8 mouse cellular contexts compared by ENCODE assay signal in genomic region chr13:54970521-54971247, GRCm38 (mm10). TPM values are rescaled to one million over a fixed set of nuclear protein-coding genes. Genes with fewer than 3 reads are reported as not detected.
A peak's percentile ranks its signal among the peaks of the same experiment; 100 is the strongest.
DNase-seq lines count a peak whose midpoint lies in the region; ATAC-seq and TF ChIP-seq lines count a peak whose summit lies in the region.

No protein-coding gene starts in this region.

- no peaks in the 10 kb centered on the region for H3K27me3 ChIP-seq in liver, adult 2 months (ENCODE audit: control insufficient read depth, insufficient read depth, low read length)
- H3K27me3 ChIP-seq in midbrain, postnatal 0 days (ENCODE audit: insufficient read depth, low read length): no peaks in the 10 kb centered on the region; the same call in 1 of the 2 replicates

- no peak overlapping the region for H3K9ac ChIP-seq in liver, adult 2 months (ENCODE audit: low read depth, low read length)
- H3K9ac ChIP-seq in midbrain, postnatal 0 days (replicated peaks; ENCODE audit: low read length, poor library complexity, severe bottlenecking): no peak overlapping the region

- no peak overlapping the region for H3K27ac ChIP-seq in liver, adult 2 months (replicated peaks; ENCODE audit: insufficient read depth, low read depth, low read length)
- H3K27ac ChIP-seq in midbrain, postnatal 0 days (ENCODE audit: low read depth, low read length): no peak overlapping the region

- no peaks in the 10 kb centered on the region for H3K36me3 ChIP-seq in liver, adult 2 months (ENCODE audit: control insufficient read depth, insufficient read depth, low read length)
- no peaks in the 10 kb centered on the region for H3K36me3 ChIP-seq in midbrain, postnatal 0 days (ENCODE audit: insufficient read depth, low read length)

- no peaks in the 10 kb centered on the region for H3K9me3 ChIP-seq in midbrain, postnatal 0 days (ENCODE audit: low read length)

- no peak overlapping the region for H3K4me2 ChIP-seq in midbrain, postnatal 0 days (ENCODE audit: low read depth, low read length, poor library complexity, severe bottlenecking)

- H3K79me2 ChIP-seq in liver, adult 2 months (ENCODE audit: control insufficient read depth, insufficient read depth, low read length): no peaks in the 10 kb centered on the region

- no peak for TF ChIP-seq POLR2A in liver, adult 2 months (IDR thresholded peaks at IDR 0.05; ENCODE audit: extremely low read depth, insufficient read depth, low read length)

- no peaks in the 10 kb centered on the region; the same call in 1 of the 2 replicates for H3K4me1 ChIP-seq in liver, adult 2 months (ENCODE audit: control insufficient read depth, insufficient read depth, low read length)
- peaks cover 15% of the 10 kb centered on the region for H3K4me1 ChIP-seq in midbrain, postnatal 0 days (ENCODE audit: insufficient read depth, low read length)

- ATAC-seq in midbrain, postnatal 0 days (ENCODE audit: low FRiP score): no peak

- 0 out of 2 replicates have a peak, but pooled peaks have one; percentile 8 for TF ChIP-seq CTCF in liver, adult 2 months (IDR thresholded peaks at IDR 0.05; ENCODE audit: low read depth, low read length)
- no peak for TF ChIP-seq CTCF in midbrain, postnatal 0 days (IDR thresholded peaks at IDR 0.05)

- H3K4me3 ChIP-seq in liver, adult 2 months (ENCODE audit: insufficient read depth, low read depth, low read length): no peak overlapping the region
- no peak overlapping the region for H3K4me3 ChIP-seq in midbrain, postnatal 0 days (ENCODE audit: low read depth, low read length)

- WGBS in liver, adult 2 months: 45% methylated on average over 14 of the region's 14 CpGs
- WGBS in midbrain, postnatal 0 days: 42% methylated on average over 14 of the region's 14 CpGs

- DNase-seq in cerebellum, postnatal 10 days: peak; percentile 48 to 56
- no peak for DNase-seq in cerebellum, postnatal 36 days
- peak; percentile 62 for DNase-seq in 416B (ENCODE audit: low read depth)
- peak; percentile 15 for DNase-seq in c-Kit-positive CD71-positive TER-119-positive erythroid progenitor cells, embryonic 14.5 days (ENCODE audit: low spot score)
- DNase-seq in liver, adult 2 months (ENCODE audit: extremely low read depth, low read depth, low spot score): no peak
- DNase-seq in midbrain, postnatal 0 days (ENCODE audit: low spot score): no peak
- no peak for DNase-seq in layer of hippocampus, adult 8-10 months (ENCODE audit: low spot score in 2 of 2)
- DNase-seq in T-cell, adult 2 months (ENCODE audit: low spot score): no peak

RNA-seq across cellular contexts. Expression of gene Unc5a, which starts 21.5 kb away (rescaled TPM):
- total RNA-seq in liver, adult 2 months (2014; rRNA removed): 0.46 and 0.81 TPM in 2 replicates
- 0.57 and 1.6 TPM in 2 replicates for polyA plus RNA-seq in liver, adult 2 months (2012; rRNA removed)
- total RNA-seq in midbrain, postnatal 0 days (2014; rRNA removed): 24.2 and 29.0 TPM in 2 replicates
- 12.7 and 14.3 TPM in 2 replicates for polyA plus RNA-seq in midbrain, postnatal 0 days (2015; fragmentation: Nextera tagmentation; extraction: Ambion mirVana)
- total RNA-seq in layer of hippocampus, adult 8-10 months (2022): 100 to 1,000 TPM; 127 to 154 (median 141) TPM

RNA-seq across cellular contexts. Expression of gene Hk3, which starts 50.5 kb away (rescaled TPM):
- total RNA-seq in liver, adult 2 months (2014; rRNA removed): 5.4 and 6.7 TPM in 2 replicates
- 1.8 and 4.1 TPM in 2 replicates for polyA plus RNA-seq in liver, adult 2 months (2012; rRNA removed)
- total RNA-seq in midbrain, postnatal 0 days (2014; rRNA removed): 1.0 and 1.7 TPM in 2 replicates
- 0.79 and 0.80 TPM in 2 replicates for polyA plus RNA-seq in midbrain, postnatal 0 days (2015; fragmentation: Nextera tagmentation; extraction: Ambion mirVana)
- 1 to 10 TPM; 1.4 to 4.3 (median 2.5) TPM for total RNA-seq in layer of hippocampus, adult 8-10 months (2022)

Comparison
In these comparisons a context has a peak if more than half of its experiments do, and no peak if none do; other contexts are left out.
1. DNase-seq: peak in cerebellum, postnatal 10 days (2 of 2), 416B (single experiment) and c-Kit-positive CD71-positive TER-119-positive erythroid progenitor cells, embryonic 14.5 days (single experiment); none in cerebellum, postnatal 36 days (0 of 2), liver, adult 2 months (single experiment), midbrain, postnatal 0 days (single experiment), layer of hippocampus, adult 8-10 months (0 of 2) and T-cell, adult 2 months (single experiment).
2. RNA of gene Unc5a, which starts 21.5 kb away (total RNA-seq): 127 to 154 TPM in layer of hippocampus, adult 8-10 months and 24.2 to 29.0 TPM in midbrain, postnatal 0 days; 0.46 to 0.81 TPM in liver, adult 2 months; every median in the first group is over 10 times any median in the second.